Mouse (Mus musculus): Measurements from ENCODE around the gene Pglyrp3.
"Not testable (repeated sequence)": the region's sequence is repeated elsewhere in the genome, so short reads cannot be mapped to it uniquely, and the experiment has no call there.

Pglyrp3 gene

DNA sequence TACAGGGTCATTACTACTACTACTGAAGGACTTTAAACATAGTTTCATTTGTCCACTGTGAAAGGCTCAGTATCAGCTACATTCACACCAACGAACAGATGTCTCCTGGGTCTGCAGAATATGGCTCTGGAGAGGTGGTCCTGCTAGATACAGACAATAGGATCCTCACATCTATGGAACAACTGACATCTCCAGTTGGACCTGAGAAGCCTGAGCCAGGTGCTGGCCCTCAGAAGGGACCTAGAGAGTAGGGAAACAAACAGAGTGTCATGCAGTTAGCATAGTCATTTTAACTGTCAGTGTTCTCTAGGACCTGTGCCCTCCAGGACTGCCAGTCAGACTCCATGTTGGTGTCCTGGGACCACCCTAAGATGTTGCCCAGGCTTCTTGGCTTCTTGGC is at the start of gene Pglyrp3:
Gene Pglyrp3 (plus strand): TSS at position 301 of the 400 bp plus-strand sequence.
- no peak for DNase-seq

DNA sequence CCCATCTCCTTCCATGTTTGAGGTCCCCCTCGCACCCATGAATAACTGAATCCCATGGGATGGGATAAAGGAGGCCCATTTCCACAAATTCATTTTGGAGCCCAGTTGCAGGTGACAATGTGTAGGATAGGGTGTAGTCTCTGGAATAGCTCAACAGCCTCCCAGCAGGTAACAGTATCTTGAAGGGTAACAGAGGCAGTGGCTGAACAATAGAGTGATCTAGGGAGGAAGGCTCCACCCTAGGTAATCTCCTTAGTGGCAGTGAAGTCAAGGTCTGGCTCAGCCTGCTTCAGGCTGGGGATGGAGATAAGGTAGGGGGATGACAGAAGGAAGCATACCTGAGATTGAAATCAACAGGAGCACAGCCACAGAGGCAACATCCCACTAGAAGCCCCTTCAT is 3.4 kb upstream of the Pglyrp3 start:
- DNase-seq, result no peak

DNA sequence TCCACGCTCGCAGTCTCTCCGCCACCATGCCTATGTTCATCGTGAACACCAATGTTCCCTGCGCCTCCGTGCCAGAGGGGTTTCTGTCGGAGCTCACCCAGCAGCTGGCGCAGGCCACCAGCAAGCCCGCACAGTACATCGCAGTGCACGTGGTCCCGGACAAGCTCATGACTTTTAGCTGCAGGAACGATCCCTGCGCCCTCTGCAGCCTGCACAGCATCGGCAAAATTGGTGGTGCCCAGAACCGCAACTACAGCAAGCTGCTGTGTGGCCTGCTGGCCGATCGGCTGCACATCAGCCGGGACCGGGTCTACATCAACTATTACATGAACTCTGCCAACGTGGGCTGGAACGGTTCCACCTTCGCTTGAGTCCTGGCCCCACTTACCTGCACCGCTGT is 10.2 kb downstream of the Pglyrp3 start:
- not testable (repeated sequence) for DNase-seq

DNA sequence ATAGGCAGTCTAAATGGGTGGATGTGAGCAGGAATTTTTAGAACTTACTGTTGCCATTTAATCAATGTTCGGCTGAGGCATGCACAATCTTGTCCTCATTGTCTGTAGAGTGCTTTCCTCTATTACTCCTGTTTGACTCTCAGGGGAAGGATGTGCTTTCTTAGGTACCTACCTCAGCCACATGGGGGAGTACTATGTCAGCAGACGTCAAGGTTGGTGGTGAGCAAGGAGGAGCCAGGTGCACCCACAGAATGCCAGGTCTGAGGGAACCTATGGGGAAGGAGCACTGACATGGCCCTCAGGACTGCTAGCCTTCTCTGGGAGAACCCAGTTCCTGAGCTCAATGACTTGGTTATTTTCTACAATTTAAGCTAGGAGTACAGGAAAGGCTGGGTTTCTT is 18.8 kb downstream of the Pglyrp3 start:
- no peak for DNase-seq

DNA sequence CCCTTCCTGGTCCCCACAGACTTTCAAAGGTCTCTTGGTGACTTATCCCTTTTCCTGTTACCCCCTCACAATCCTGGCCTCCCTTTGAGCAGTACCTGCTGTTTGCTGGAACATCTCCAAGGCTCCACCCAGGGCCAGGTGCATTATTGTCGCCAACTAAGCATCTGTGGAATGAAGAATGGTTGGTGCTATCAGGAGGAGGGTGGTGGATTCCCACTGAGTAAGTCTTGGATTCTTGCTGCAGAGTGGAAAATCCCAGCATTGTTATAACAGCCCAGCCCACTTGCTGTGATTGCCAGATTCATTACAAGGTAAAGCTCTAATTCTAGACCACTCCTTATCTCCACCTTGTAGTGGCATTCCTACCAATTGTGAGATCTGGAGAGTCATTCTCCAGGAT is 19.5 kb downstream of the Pglyrp3 start:
- DNase-seq, result no peak

DNA sequence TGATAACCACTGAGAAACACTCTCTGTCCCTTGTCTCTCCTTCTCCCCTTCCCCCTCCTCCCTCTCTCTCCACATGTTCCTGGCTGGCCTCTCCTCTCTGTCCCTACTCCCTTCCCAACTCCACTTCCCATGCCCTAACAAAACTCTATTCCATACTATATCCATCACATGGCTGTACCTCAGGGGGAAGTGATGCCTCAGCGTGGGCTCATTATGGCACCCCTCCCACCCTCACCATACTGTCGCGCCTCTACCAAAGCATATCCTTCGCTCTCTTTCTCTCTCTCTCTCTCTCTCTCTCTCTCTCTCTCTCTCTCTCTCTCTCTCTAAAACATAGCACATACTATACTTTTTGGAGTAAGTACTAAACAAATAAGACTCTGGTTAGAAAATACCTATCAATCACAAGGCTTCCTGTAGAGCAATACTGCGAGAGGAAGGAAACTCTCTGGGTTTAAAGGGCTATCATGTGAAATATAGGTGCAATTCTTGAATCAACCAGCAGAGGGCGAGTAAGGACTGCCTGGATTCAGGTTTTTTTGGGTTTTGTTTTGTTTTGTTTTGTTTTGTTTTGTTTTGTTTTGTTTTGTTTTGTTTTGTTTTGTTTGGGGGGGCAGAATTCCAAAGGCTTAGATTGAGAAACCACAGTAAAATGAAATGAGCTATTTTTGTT is 36.1 kb downstream of the Pglyrp3 start:
- no peak for DNase-seq

DNA sequence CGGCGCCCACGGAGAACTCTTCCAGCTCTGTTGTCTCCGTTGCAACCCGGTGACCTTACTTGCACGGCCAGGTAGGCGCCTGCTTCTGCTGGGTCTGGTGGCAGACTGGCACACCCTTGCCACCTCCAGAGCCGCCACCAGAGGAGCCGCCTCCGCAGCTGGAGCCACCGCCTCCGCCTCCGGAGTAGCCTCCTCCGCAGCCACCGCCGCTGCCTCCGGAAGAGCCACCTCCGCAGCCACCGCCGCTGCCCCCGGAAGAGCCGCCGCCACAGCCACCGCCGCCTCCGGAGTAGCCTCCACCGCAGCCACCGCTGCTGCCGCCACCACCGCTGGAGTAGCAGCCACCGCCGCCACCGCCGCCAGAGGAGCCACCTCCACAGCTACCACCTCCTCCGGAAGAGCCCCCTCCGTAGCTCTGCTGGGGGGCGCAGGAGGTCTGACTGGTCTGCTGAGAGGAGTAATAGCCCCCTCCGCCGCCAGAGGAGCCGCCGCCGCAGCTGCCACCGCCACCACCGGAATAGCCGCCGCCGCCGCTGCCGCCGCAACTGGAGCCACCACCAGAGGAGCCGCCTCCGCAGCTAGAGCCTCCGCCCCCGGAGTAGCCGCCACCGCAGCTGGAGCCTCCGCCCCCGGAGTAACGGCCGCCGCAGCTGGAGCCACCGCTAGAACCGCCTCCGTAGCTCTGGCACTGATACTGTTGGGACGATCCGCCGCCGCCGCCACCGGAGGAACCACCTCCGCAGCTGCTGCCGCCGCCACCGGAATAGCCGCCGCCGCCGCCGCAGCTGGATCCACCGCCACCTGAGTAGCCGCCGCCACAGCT is 66.3 kb downstream of the Pglyrp3 start:
- peak; percentile 52 for DNase-seq
